Mouse (Mus musculus) heart, embryonic 12.5 days (tissue): ENCODE results near the gene Tmbim7. TPM values are rescaled to one million over a fixed set of nuclear protein-coding genes. Genes with fewer than 3 reads are reported as not detected.

Experiments
- ATAC-seq: fragments of 200-750 bp; cut with Nextera tagmentation; 2 replicates; pipeline ENCODE4 v1.8.0; 2017; ENCODE audit warnings: moderate TSS enrichment, moderate library complexity; ENCODE audit not compliant: insufficient number of reproducible peaks, low FRiP score
- H3K27ac ChIP-seq: fragments of 300-500 bp; sonication (generic); 2 replicates; pipeline ENCODE4 v1.5.1; 2016; ENCODE audit warnings: mild to moderate bottlenecking, moderate library complexity; ENCODE audit not compliant: poor library complexity, severe bottlenecking
- H3K27me3 ChIP-seq: fragments of 300-500 bp; sonication (generic); replicated peaks from 2 replicates; pipeline ENCODE4 v1.6.1; 2016; ENCODE audit warnings: mild to moderate bottlenecking, moderate library complexity
- H3K36me3 ChIP-seq: fragments of 300-500 bp; sonication (generic); 2 replicates; pipeline ENCODE4 v1.6.1; 2016; ENCODE audit warnings: mild to moderate bottlenecking, moderate library complexity
- H3K4me1 ChIP-seq: fragments of 300-500 bp; sonication (generic); replicated peaks from 2 replicates; pipeline ENCODE4 v1.6.1; 2016; ENCODE audit warnings: mild to moderate bottlenecking
- H3K4me2 ChIP-seq: fragments of 300-500 bp; sonication (generic); 2 replicates; pipeline ENCODE4 v1.6.1; 2016; ENCODE audit warnings: mild to moderate bottlenecking, moderate library complexity
- H3K4me3 ChIP-seq: fragments of 300-500 bp; sonication (generic); 2 replicates; pipeline ENCODE4 v1.5.1; 2016; ENCODE audit warnings: mild to moderate bottlenecking
- H3K9ac ChIP-seq: fragments of 300-500 bp; sonication (generic); 2 replicates; pipeline ENCODE4 v1.6.1; 2016; ENCODE audit warnings: mild to moderate bottlenecking, moderate library complexity
- H3K9me3 ChIP-seq: fragments of 300-500 bp; sonication (generic); replicated peaks from 2 replicates; pipeline ENCODE4 v1.6.1; 2016; ENCODE audit warnings: mild to moderate bottlenecking, moderate library complexity
- WGBS: fragments of 180-500 bp; shearing (Covaris S2); methylation state at CpG from one replicate; pipeline ENCODE4 v1.1.7; 2016; 5-methylcytosine and 5-hydroxymethylcytosine counted together
- microRNA-seq: library from miRNA; unstranded; fragments of <30 nt; microRNA quantifications from one replicate; pipeline ENCODE4, GENCODE M21; 2017
- polyA plus RNA-seq: library from polyadenylated mRNA; unstranded; fragments of >200 nt; fragmentation: Nextera tagmentation; extraction: Ambion mirVana; gene quantifications from 2 replicates; pipeline ENCODE4 v1.2.1, GENCODE M21; 2016

The Tmbim7 gene
- polyA plus RNA-seq, 1 experiment from 2014 or later: not detected

GRCm38 (mm10) chr5:3722873-3723272 lies 71.9 kb downstream of the Tmbim7 start:
- Histone ChIP-seq H3K4me2 (no peak overlapping the region), H3K9ac (no peak overlapping the region), H3K36me3 (peaks cover 32% of the 10 kb centered on the region), H3K27ac (no peak overlapping the region; the same call in 1 of the 2 replicates), H3K27me3 (no peaks in the 10 kb centered on the region), H3K4me1 (peaks cover 8% of the 10 kb centered on the region), H3K4me3 (no peak overlapping the region), H3K9me3 (no peaks in the 10 kb centered on the region)
- ATAC-seq: no peak
- 65% methylated on average over 2 of the region's 2 CpGs for WGBS

- H3K27me3 ChIP-seq: no peaks in the 10 kb centered on the region
- H3K4me1 ChIP-seq: peaks cover 8% of the 10 kb centered on the region
- 76% methylated on average over 2 of the region's 2 CpGs for WGBS
- H3K4me3 ChIP-seq: no peak overlapping the region
- no peak overlapping the region; the same call in 1 of the 2 replicates for H3K27ac ChIP-seq
- H3K9me3 ChIP-seq: no peaks in the 10 kb centered on the region
- no peak overlapping the region for H3K4me2 ChIP-seq
- H3K36me3 ChIP-seq: peaks cover 29% of the 10 kb centered on the region
- no peak for ATAC-seq
- H3K9ac ChIP-seq: no peak overlapping the region
Observed at GRCm38 (mm10) chr5:3723415-3723814, 72.4 kb downstream of the Tmbim7 start.

- no peak for ATAC-seq
- peaks cover 12% of the 10 kb centered on the region for H3K36me3 ChIP-seq
- H3K4me1 ChIP-seq: peaks cover 8% of the 10 kb centered on the region
- no peak overlapping the region for H3K4me2 ChIP-seq
- no peak overlapping the region for H3K9ac ChIP-seq
- no peak overlapping the region for H3K27ac ChIP-seq
- WGBS: 73% methylated on average over 1 of the region's 1 CpGs
- H3K9me3 ChIP-seq: no peaks in the 10 kb centered on the region
- H3K4me3 ChIP-seq: no peak overlapping the region
- H3K27me3 ChIP-seq: no peaks in the 10 kb centered on the region
Observed at GRCm38 (mm10) chr5:3725491-3725890, 74.5 kb downstream of the Tmbim7 start.

DNA sequence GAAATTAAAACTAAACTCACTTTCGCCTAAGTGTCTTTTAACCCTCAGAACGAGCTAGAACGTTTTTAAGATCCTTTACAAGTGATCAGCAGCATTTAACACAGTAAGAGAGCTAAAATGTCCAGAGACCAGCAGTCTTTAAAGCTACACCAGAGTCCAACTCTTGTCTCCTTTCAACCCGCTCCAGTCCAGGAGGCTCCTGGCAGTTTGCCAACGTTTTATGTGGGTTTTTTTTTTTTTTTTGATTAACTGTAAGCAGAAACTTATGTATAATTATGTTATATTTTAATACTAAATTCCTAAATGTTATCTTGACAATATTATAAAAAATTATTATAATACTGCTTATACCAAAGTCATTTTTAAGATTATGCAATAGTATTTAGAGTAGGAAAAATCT lies 77.8 kb downstream of the Tmbim7 start:
- Histone ChIP-seq H3K36me3 (peaks cover 13% of the 10 kb centered on the region), H3K4me2 (no peak overlapping the region), H3K4me3 (no peak overlapping the region), H3K4me1 (no peaks in the 10 kb centered on the region), H3K27ac (no peak overlapping the region), H3K9ac (no peak overlapping the region), H3K27me3 (no peaks in the 10 kb centered on the region), H3K9me3 (no peaks in the 10 kb centered on the region)
- 72% methylated on average over 5 of the region's 5 CpGs for WGBS
- ATAC-seq: no peak

Small RNAs within 50 kb of the gene (microRNA-seq; reads per million reads assigned to microRNA genes)
- gene Gm22926 (not detected), gene Gm26238 (not detected)

Other genes with a start within 250 kb of the Tmbim7 start
- gene Fam133b, start 107.3 kb upstream of the Tmbim7 start, polyA plus RNA-seq: 17.9 and 21.3 TPM in 2 replicates
- gene 1700109H08Rik, start 79.6 kb upstream of the Tmbim7 start, polyA plus RNA-seq: 1.9 and 2.6 TPM in 2 replicates
- gene Pex1, start 55.1 kb upstream of the Tmbim7 start, polyA plus RNA-seq: 12.9 and 16.9 TPM in 2 replicates
- 9.6 TPM in 2 replicates for gene Rbm48, start 54.6 kb upstream of the Tmbim7 start, polyA plus RNA-seq
- gene Gatad1, start 6.0 kb downstream of the Tmbim7 start, polyA plus RNA-seq: 67.7 and 69.3 TPM in 2 replicates
- gene Ankib1, start 151.7 kb downstream of the Tmbim7 start, polyA plus RNA-seq: 11.0 and 12.5 TPM in 2 replicates
- gene Krit1, start 152.0 kb downstream of the Tmbim7 start, polyA plus RNA-seq: 45.5 and 45.7 TPM in 2 replicates
- 0.13 and 0.40 TPM in 2 replicates for gene Lrrd1, start 194.0 kb downstream of the Tmbim7 start, polyA plus RNA-seq
- gene Mterf1a, start 242.8 kb downstream of the Tmbim7 start, polyA plus RNA-seq: 5.3 and 5.4 TPM in 2 replicates